In the genomic region with DNA sequence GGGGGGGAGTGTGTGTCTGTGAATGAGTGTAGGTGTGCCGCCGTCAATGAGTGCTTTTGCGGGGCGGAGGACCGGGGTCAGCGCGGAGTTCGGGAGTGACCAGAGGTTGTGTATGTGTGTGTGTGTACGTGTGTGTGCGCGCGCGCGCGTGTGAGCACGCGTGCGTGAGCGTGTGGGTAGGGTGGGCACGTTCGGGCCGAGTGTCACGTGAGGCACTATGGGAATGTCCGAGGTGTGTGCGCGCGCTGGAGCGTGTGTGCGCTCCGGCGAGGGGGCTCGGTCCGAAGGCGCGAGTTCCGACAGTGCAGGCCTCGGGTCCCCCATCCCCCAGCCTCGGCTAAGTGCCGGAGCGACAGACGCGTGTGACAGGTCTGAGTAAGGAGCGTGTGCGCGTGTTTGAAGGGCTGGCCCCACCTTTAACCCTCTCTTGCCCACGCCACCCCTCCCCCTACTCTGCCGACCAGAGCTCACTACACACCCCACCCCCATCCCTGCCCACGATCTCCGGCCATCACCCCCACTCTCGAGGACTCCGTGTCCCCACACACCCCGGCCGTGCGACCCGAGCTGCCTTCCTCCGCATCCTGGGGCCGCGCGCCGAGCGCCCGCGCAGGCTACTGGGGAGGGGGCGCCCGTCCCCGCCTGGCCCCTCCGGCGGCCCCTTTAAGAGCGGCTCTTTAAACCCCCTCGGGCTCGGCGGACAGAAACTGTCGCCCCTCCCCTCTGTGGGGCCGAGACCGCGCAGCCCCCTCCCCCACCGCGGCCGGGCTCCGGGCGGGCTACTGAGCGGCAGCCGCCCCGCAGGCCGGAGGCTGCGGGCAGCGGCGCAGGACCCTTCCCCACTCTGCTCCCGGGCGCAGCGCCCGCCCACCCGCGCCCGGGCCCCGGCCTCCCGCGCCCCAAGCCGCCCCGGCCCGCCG, we compare ENCODE assay signal across 8 mouse cellular contexts. TPM values are rescaled to one million over a fixed set of nuclear protein-coding genes. Genes with fewer than 3 reads are reported as not detected.
DNase-seq lines count a peak whose midpoint lies in the region; ATAC-seq and TF ChIP-seq lines count a peak whose summit lies in the region.

No protein-coding gene starts in this region.

- peak; percentile 68 for DNase-seq in gastrocnemius, adult 2 months
- no peak for DNase-seq in gastrocnemius, adult 18-20 months (ENCODE audit: low spot score)
- DNase-seq in gastrocnemius, postnatal 25 days: peak; percentile 51
- DNase-seq in intestine, embryonic 14.5 days (ENCODE audit: low spot score): peak; percentile 79
- DNase-seq in left cerebral cortex, postnatal 4 days: peak; percentile 88
- peak; percentile 88 for DNase-seq in mesoderm, embryonic 11.5 days (ENCODE audit: low read depth, low spot score)
- DNase-seq in splenic B cell, adult 2 months (ENCODE audit: low read depth, low spot score): peak; percentile 44

- ATAC-seq in common myeloid progenitor, adult 5-6 weeks (replicated peaks; ENCODE audit: low read depth, poor library complexity, severe bottlenecking): peak; percentile 6; the same call in 1 of the 2 replicates
- peak; percentile 67 for ATAC-seq in intestine, embryonic 14.5 days (replicated peaks; ENCODE audit: low FRiP score, low TSS enrichment, low read depth)

- no peaks in the 10 kb centered on the region for H3K9me3 ChIP-seq in intestine, embryonic 14.5 days (ENCODE audit: control insufficient read depth, low read length)

- H3K36me3 ChIP-seq in intestine, embryonic 14.5 days (ENCODE audit: control insufficient read depth, insufficient read depth, low read length): peaks cover 11% of the 10 kb centered on the region
- H3K36me3 ChIP-seq in splenic B cell, adult 2 months (ENCODE audit: control insufficient read depth, insufficient read depth, low read length, poor library complexity, severe bottlenecking): no peaks in the 10 kb centered on the region

- peak overlapping the region; percentile 87 for H3K4me2 ChIP-seq in intestine, embryonic 14.5 days (ENCODE audit: low read length)

- intact Hi-C loops in gastrocnemius, adult 2 months (cut with DNase I): no loop called here
- intact Hi-C loops in left cerebral cortex, postnatal 4 days (cut with DNase I): no loop called here

- H3K4me1 ChIP-seq in intestine, embryonic 14.5 days (replicated peaks; ENCODE audit: control insufficient read depth, insufficient read depth, low read length): peaks cover 26% of the 10 kb centered on the region

- WGBS in intestine, embryonic 14.5 days: under 1% methylated on average over 88 of the region's 102 CpGs

- H3K4me3 ChIP-seq in gastrocnemius, adult 2 months: peak overlapping the region; percentile 93
- H3K4me3 ChIP-seq in intestine, embryonic 14.5 days (ENCODE audit: low read depth, low read length): peak overlapping the region; percentile 49

- TF ChIP-seq CTCF in gastrocnemius, adult 2 months (IDR thresholded peaks at IDR 0.05): no peak

- H3K27me3 ChIP-seq in intestine, embryonic 14.5 days (replicated peaks; ENCODE audit: control insufficient read depth, insufficient read depth, low read length): no peaks in the 10 kb centered on the region
- H3K27me3 ChIP-seq in splenic B cell, adult 2 months (ENCODE audit: control insufficient read depth, insufficient read depth, low read length, poor library complexity, severe bottlenecking): peaks cover 3% of the 10 kb centered on the region; the same call in 1 of the 2 replicates

- peak overlapping the region; percentile 44 for H3K9ac ChIP-seq in intestine, embryonic 14.5 days (ENCODE audit: low read length)

- H3K27ac ChIP-seq in gastrocnemius, adult 2 months: peak overlapping the region; percentile 86
- H3K27ac ChIP-seq in intestine, embryonic 14.5 days (ENCODE audit: low read depth): peak overlapping the region; percentile 78

RNA-seq across cellular contexts. Expression of a gene that starts 0.6 kb away (rescaled TPM):
- total RNA-seq in gastrocnemius, adult 2 months (2021): 1 to 10 TPM; 4.0 to 6.1 TPM
- 1 to 10 TPM; 3.3 to 6.8 TPM for total RNA-seq in gastrocnemius, adult 18-20 months (2021)
- 0.78 and 2.5 TPM in 2 replicates for total RNA-seq in common myeloid progenitor, adult 5-6 weeks (2017)
- 1 to 10 TPM; 4.6 to 4.9 TPM for total RNA-seq in gastrocnemius, postnatal 25 days (2021)
- polyA plus RNA-seq in intestine, embryonic 14.5 days (2014; fragmentation: Nextera tagmentation; extraction: Ambion mirVana): 3.2 and 3.9 TPM in 2 replicates
- 10 to 100 TPM; 52.4 to 55.8 TPM for total RNA-seq in left cerebral cortex, postnatal 4 days (2021)

RNA-seq across cellular contexts. Expression of a gene that starts 35.5 kb away (rescaled TPM):
- total RNA-seq in gastrocnemius, adult 2 months (2021): under 1 TPM; 0.17 to 0.48 TPM
- total RNA-seq in gastrocnemius, adult 18-20 months (2021): under 1 TPM; 0.41 to 0.50 TPM
- 0.59 TPM in 1 of 2 replicates, not detected in the other for total RNA-seq in common myeloid progenitor, adult 5-6 weeks (2017)
- total RNA-seq in gastrocnemius, postnatal 25 days (2021): under 1 TPM; 0.41 to 0.86 TPM
- polyA plus RNA-seq in intestine, embryonic 14.5 days (2014; fragmentation: Nextera tagmentation; extraction: Ambion mirVana): 0.07 TPM in 1 of 2 replicates, not detected in the other
- under 1 TPM; 0.20 to 0.32 TPM for total RNA-seq in left cerebral cortex, postnatal 4 days (2021)

RNA-seq across cellular contexts. Expression of a gene that starts 37.0 kb away (rescaled TPM):
- total RNA-seq in gastrocnemius, adult 2 months (2021): 10 to 100 TPM; 49.2 to 58.9 TPM
- total RNA-seq in gastrocnemius, adult 18-20 months (2021): 10 to 100 TPM; 47.7 to 52.4 TPM
- 350 and 405 TPM in 2 replicates for total RNA-seq in common myeloid progenitor, adult 5-6 weeks (2017)
- total RNA-seq in gastrocnemius, postnatal 25 days (2021): 10 to 100 TPM; 48.9 to 53.5 TPM
- 79.9 and 86.0 TPM in 2 replicates for polyA plus RNA-seq in intestine, embryonic 14.5 days (2014; fragmentation: Nextera tagmentation; extraction: Ambion mirVana)
- 100 to 1,000 TPM; 151 to 157 TPM for total RNA-seq in left cerebral cortex, postnatal 4 days (2021)

Comparison
In these comparisons a context has a peak if more than half of its experiments do, and no peak if none do; other contexts are left out.
1. RNA of a gene that starts 0.6 kb away (total RNA-seq): 52.4 to 55.8 TPM in left cerebral cortex, postnatal 4 days; 3.3 to 6.8 TPM in gastrocnemius, adult 18-20 months, 4.0 to 6.1 TPM in gastrocnemius, adult 2 months, 4.6 to 4.9 TPM in gastrocnemius, postnatal 25 days and 0.78 to 2.5 TPM in common myeloid progenitor, adult 5-6 weeks; every median in the first group is over 4 times any median in the second.